In genomic region chrX:74115511-74115910, GRCm38 (mm10) we compare ENCODE assay signal across 8 mouse cellular contexts. TPM values are rescaled to one million over a fixed set of nuclear protein-coding genes. Genes with fewer than 3 reads are reported as not detected.
A peak's percentile ranks its signal among the peaks of the same experiment; 100 is the strongest.
DNase-seq lines count a peak whose midpoint lies in the region; ATAC-seq and TF ChIP-seq lines count a peak whose summit lies in the region.

No protein-coding gene starts in this region.

- DNase-seq in c-Kit-positive CD71-positive TER-119-positive erythroid progenitor cells, embryonic 14.5 days (ENCODE audit: low spot score) = peak; percentile 42
- DNase-seq in heart, postnatal 10 days = peak; percentile 65 to 67
- DNase-seq in large intestine, adult 2 months (ENCODE audit: low read depth, low spot score) = peak; percentile 38
- peak; percentile 63 for DNase-seq in liver, postnatal 0 days
- peak; percentile 9 for DNase-seq in testis, postnatal 14 days (ENCODE audit: low spot score)

- peak overlapping the region; percentile 36 for H3K4me2 ChIP-seq in forebrain, embryonic 13.5 days
- H3K4me2 ChIP-seq in liver, postnatal 0 days (ENCODE audit: low read depth, low read length) = peak overlapping the region; percentile 62
- H3K4me2 ChIP-seq in neural tube, embryonic 15.5 days = peak overlapping the region; percentile 47

- intact Hi-C loops in heart, postnatal 10 days (cut with DNase I) = loop anchor here (2.0 to 10.0 kb wide), 2 partner anchors 129 to 297 kb away; partner anchors contain the start of gene Flna

- H3K4me1 ChIP-seq in ES-Bruce4 (ENCODE audit: control insufficient read depth, insufficient read depth, low read length) = no peaks in the 10 kb centered on the region
- H3K4me1 ChIP-seq in forebrain, embryonic 13.5 days = no peaks in the 10 kb centered on the region
- no peaks in the 10 kb centered on the region for H3K4me1 ChIP-seq in liver, postnatal 0 days (ENCODE audit: insufficient read depth)
- H3K4me1 ChIP-seq in neural tube, embryonic 15.5 days = no peaks in the 10 kb centered on the region

- TF ChIP-seq EP300 in ES-Bruce4 (IDR thresholded peaks at IDR 0.05; ENCODE audit: insufficient read depth, low read depth, low read length) = no peak
- TF ChIP-seq EP300 in liver, postnatal 0 days (IDR thresholded peaks at IDR 0.05; ENCODE audit: low read depth) = no peak

- no peaks in the 10 kb centered on the region for H3K9me3 ChIP-seq in ES-Bruce4 (replicated peaks; ENCODE audit: control insufficient read depth, insufficient read depth, low read length, poor library complexity, severe bottlenecking)
- no peaks in the 10 kb centered on the region for H3K9me3 ChIP-seq in forebrain, embryonic 13.5 days (replicated peaks)
- no peaks in the 10 kb centered on the region for H3K9me3 ChIP-seq in liver, postnatal 0 days (ENCODE audit: low read length)
- no peaks in the 10 kb centered on the region for H3K9me3 ChIP-seq in neural tube, embryonic 15.5 days (replicated peaks)

- peak; percentile 53 for TF ChIP-seq CTCF in ES-Bruce4 (IDR thresholded peaks at IDR 0.05; ENCODE audit: low read depth, low read length)
- TF ChIP-seq CTCF in liver, postnatal 0 days (IDR thresholded peaks at IDR 0.05; ENCODE audit: low read depth) = peak; percentile 68

- H3K27me3 ChIP-seq in ES-Bruce4 (ENCODE audit: control insufficient read depth, insufficient read depth, low read length, poor library complexity, severe bottlenecking) = no peaks in the 10 kb centered on the region
- H3K27me3 ChIP-seq in forebrain, embryonic 13.5 days = no peaks in the 10 kb centered on the region
- H3K27me3 ChIP-seq in liver, postnatal 0 days (ENCODE audit: insufficient read depth, low read length) = no peaks in the 10 kb centered on the region
- H3K27me3 ChIP-seq in neural tube, embryonic 15.5 days (replicated peaks) = no peaks in the 10 kb centered on the region

- H3K36me3 ChIP-seq in ES-Bruce4 (ENCODE audit: control insufficient read depth, insufficient read depth, low read length, poor library complexity, severe bottlenecking) = no peaks in the 10 kb centered on the region
- no peaks in the 10 kb centered on the region for H3K36me3 ChIP-seq in forebrain, embryonic 13.5 days (ENCODE audit: poor library complexity, severe bottlenecking)
- no peaks in the 10 kb centered on the region for H3K36me3 ChIP-seq in liver, postnatal 0 days (replicated peaks; ENCODE audit: insufficient read depth, low read length)
- no peaks in the 10 kb centered on the region for H3K36me3 ChIP-seq in neural tube, embryonic 15.5 days

- 18% methylated on average over 10 of the region's 10 CpGs for WGBS in forebrain, embryonic 13.5 days
- 16% methylated on average over 10 of the region's 10 CpGs for WGBS in large intestine, adult 2 months
- 21% methylated on average over 10 of the region's 10 CpGs for WGBS in liver, postnatal 0 days (ENCODE audit: insufficient replicate concordance)
- 25% methylated on average over 10 of the region's 10 CpGs for WGBS in neural tube, embryonic 15.5 days

- H3K9ac ChIP-seq in ES-Bruce4 (ENCODE audit: low read depth, poor library complexity, severe bottlenecking) = no peak overlapping the region; the same call in 1 of the 2 replicates
- H3K9ac ChIP-seq in forebrain, embryonic 13.5 days = no peak overlapping the region
- H3K9ac ChIP-seq in liver, postnatal 0 days (replicated peaks) = no peak overlapping the region; the same call in 1 of the 2 replicates
- no peak overlapping the region for H3K9ac ChIP-seq in neural tube, embryonic 15.5 days (replicated peaks)

- TF ChIP-seq POLR2A in ES-Bruce4 (IDR thresholded peaks at IDR 0.05; ENCODE audit: insufficient read depth, low read length) = no peak

- H3K4me3 ChIP-seq in ES-Bruce4 (ENCODE audit: low read depth, low read length) = peak overlapping the region; percentile 40
- no peak overlapping the region for H3K4me3 ChIP-seq in forebrain, embryonic 13.5 days
- peak overlapping the region; percentile 31 for H3K4me3 ChIP-seq in liver, postnatal 0 days (ENCODE audit: low read depth, low read length)
- peak overlapping the region; percentile 27 for H3K4me3 ChIP-seq in neural tube, embryonic 15.5 days (replicated peaks)

- no peak overlapping the region for H3K27ac ChIP-seq in ES-Bruce4 (ENCODE audit: insufficient read depth, low read length)
- no peak overlapping the region for H3K27ac ChIP-seq in forebrain, embryonic 13.5 days
- no peak overlapping the region for H3K27ac ChIP-seq in liver, postnatal 0 days (ENCODE audit: low read depth)
- no peak overlapping the region for H3K27ac ChIP-seq in neural tube, embryonic 15.5 days (replicated peaks)

- peak; percentile 61; the same call in 1 of the 2 replicates for ATAC-seq in forebrain, embryonic 13.5 days
- peak; percentile 73 for ATAC-seq in liver, postnatal 0 days
- peak; percentile 76 for ATAC-seq in neural tube, embryonic 15.5 days (ENCODE audit: low FRiP score)

RNA-seq across cellular contexts. Expression of gene Opn1mw, which starts 11.8 kb away (rescaled TPM):
- not detected in 2 replicates for polyA plus RNA-seq in ES-Bruce4 (2011; ENCODE audit: insufficient read depth, insufficient read length, low read depth, missing spikeins)
- not detected in 2 replicates for polyA plus RNA-seq in forebrain, embryonic 13.5 days (2015; fragmentation: Nextera tagmentation; extraction: Ambion mirVana)
- total RNA-seq in heart, postnatal 10 days (2021) = not detected
- polyA plus RNA-seq in large intestine, adult 2 months (2012; rRNA removed) = not detected in 2 replicates
- polyA plus RNA-seq in liver, postnatal 0 days (2015; fragmentation: Nextera tagmentation; extraction: Ambion mirVana) = not detected in 2 replicates
- not detected in 2 replicates for polyA plus RNA-seq in neural tube, embryonic 15.5 days (2015; fragmentation: Nextera tagmentation; extraction: Ambion mirVana)

RNA-seq across cellular contexts. Expression of gene Mecp2, which starts 19.7 kb away (rescaled TPM):
- polyA plus RNA-seq in ES-Bruce4 (2011; ENCODE audit: insufficient read depth, insufficient read length, low read depth, missing spikeins) = 21.5 and 22.7 TPM in 2 replicates
- 17.7 and 18.3 TPM in 2 replicates for polyA plus RNA-seq in forebrain, embryonic 13.5 days (2015; fragmentation: Nextera tagmentation; extraction: Ambion mirVana)
- total RNA-seq in heart, postnatal 10 days (2021) = 10 to 100 TPM; 32.9 to 34.3 TPM
- polyA plus RNA-seq in large intestine, adult 2 months (2012; rRNA removed) = 3.1 and 3.3 TPM in 2 replicates
- polyA plus RNA-seq in liver, postnatal 0 days (2015; fragmentation: Nextera tagmentation; extraction: Ambion mirVana) = 4.7 and 5.4 TPM in 2 replicates
- 11.2 and 11.7 TPM in 2 replicates for polyA plus RNA-seq in neural tube, embryonic 15.5 days (2015; fragmentation: Nextera tagmentation; extraction: Ambion mirVana)

RNA-seq across cellular contexts. Expression of gene Tex28, which starts 52.1 kb away (rescaled TPM):
- not detected in 2 replicates for polyA plus RNA-seq in ES-Bruce4 (2011; ENCODE audit: insufficient read depth, insufficient read length, low read depth, missing spikeins)
- polyA plus RNA-seq in forebrain, embryonic 13.5 days (2015; fragmentation: Nextera tagmentation; extraction: Ambion mirVana) = not detected in 2 replicates
- total RNA-seq in heart, postnatal 10 days (2021) = not detected
- not detected in 2 replicates for polyA plus RNA-seq in large intestine, adult 2 months (2012; rRNA removed)
- polyA plus RNA-seq in liver, postnatal 0 days (2015; fragmentation: Nextera tagmentation; extraction: Ambion mirVana) = not detected in 2 replicates
- polyA plus RNA-seq in neural tube, embryonic 15.5 days (2015; fragmentation: Nextera tagmentation; extraction: Ambion mirVana) = not detected in 2 replicates

Comparison
In these comparisons a context has a peak if more than half of its experiments do, and no peak if none do; other contexts are left out.
1. DNase-seq: peak in every context shown above with its lines; median percentile 66 in heart, postnatal 10 days; 63 in liver, postnatal 0 days; 42 in c-Kit-positive CD71-positive TER-119-positive erythroid progenitor cells, embryonic 14.5 days; 38 in large intestine, adult 2 months; 9 in testis, postnatal 14 days.